Mouse (Mus musculus) lung, embryonic 16.5 days (tissue): ENCODE results near the gene Slc5a10. TPM values are rescaled to one million over a fixed set of nuclear protein-coding genes. Genes with fewer than 3 reads are reported as not detected.
A peak's percentile ranks its signal among the peaks of the same experiment; 100 is the strongest.

Experiments used
- ATAC-seq: fragments of 200-750 bp; cut with Nextera tagmentation; 2 replicates; pipeline ENCODE4 v1.8.0; 2017; ENCODE audit warnings: low read depth, mild to moderate bottlenecking, moderate library complexity
- H3K27ac ChIP-seq: fragments of 300-500 bp; sonication (generic); 2 replicates; pipeline ENCODE4 v1.5.1; 2014; ENCODE audit warnings: mild to moderate bottlenecking, control low read depth, low read length
- H3K27me3 ChIP-seq: fragments of 300-500 bp; sonication (generic); 2 replicates; pipeline ENCODE4 v1.6.1; 2014; ENCODE audit warnings: low read depth, low read length, mixed read lengths; ENCODE audit not compliant: control insufficient read depth, insufficient read depth
- H3K36me3 ChIP-seq: fragments of 300-500 bp; sonication (generic); 2 replicates; pipeline ENCODE4 v1.6.1; 2014; ENCODE audit warnings: low read length; ENCODE audit not compliant: control insufficient read depth, insufficient read depth
- H3K4me1 ChIP-seq: fragments of 300-500 bp; sonication (generic); replicated peaks from 2 replicates; pipeline ENCODE4 v1.6.1; 2014; ENCODE audit warnings: low read length, mixed read lengths; ENCODE audit not compliant: control insufficient read depth, insufficient read depth
- H3K4me2 ChIP-seq: fragments of 300-500 bp; sonication (generic); 2 replicates; pipeline ENCODE4 v1.6.1; 2014; ENCODE audit warnings: low read depth, low read length, control low read depth
- H3K4me3 ChIP-seq: fragments of 300-500 bp; sonication (generic); 2 replicates; pipeline ENCODE4 v1.5.1; 2014; ENCODE audit warnings: mild to moderate bottlenecking, low read length, control low read depth
- H3K9ac ChIP-seq: fragments of 300-500 bp; sonication (generic); 2 replicates; pipeline ENCODE4 v1.6.1; 2014; ENCODE audit warnings: low read length, control low read depth
- H3K9me3 ChIP-seq: fragments of 300-500 bp; sonication (generic); 2 replicates; pipeline ENCODE4 v1.6.1; 2016; ENCODE audit warnings: low read length; ENCODE audit not compliant: control insufficient read depth
- WGBS: fragments of 180-500 bp; shearing (Covaris S2); extraction: QIAGEN DNeasy Blood & Tissue Kit; methylation state at CpG from one replicate; pipeline ENCODE4 v1.1.7; 2014; 5-methylcytosine and 5-hydroxymethylcytosine counted together
- polyA plus RNA-seq: library from polyadenylated mRNA; unstranded; fragments of >200 nt; fragmentation: Nextera tagmentation; extraction: Ambion mirVana; gene quantifications from 2 replicates; pipeline ENCODE4 v1.2.1, GENCODE M21; 2015

The Slc5a10 gene
- polyA plus RNA-seq, 1 experiment from 2014 or later, result 0.08 TPM

GRCm38 (mm10) chr11:61667782-61668181 lies 52.8 kb downstream of the Slc5a10 start:
- Histone ChIP-seq H3K9ac (no peak overlapping the region), H3K4me1 (peaks cover 8% of the 10 kb centered on the region), H3K36me3 (no peaks in the 10 kb centered on the region), H3K27me3 (no peaks in the 10 kb centered on the region), H3K9me3 (no peaks in the 10 kb centered on the region), H3K27ac (no peak overlapping the region), H3K4me3 (no peak overlapping the region), H3K4me2 (no peak overlapping the region)
- 51% methylated on average over 5 of the region's 5 CpGs for WGBS
- no peak for ATAC-seq

DNA sequence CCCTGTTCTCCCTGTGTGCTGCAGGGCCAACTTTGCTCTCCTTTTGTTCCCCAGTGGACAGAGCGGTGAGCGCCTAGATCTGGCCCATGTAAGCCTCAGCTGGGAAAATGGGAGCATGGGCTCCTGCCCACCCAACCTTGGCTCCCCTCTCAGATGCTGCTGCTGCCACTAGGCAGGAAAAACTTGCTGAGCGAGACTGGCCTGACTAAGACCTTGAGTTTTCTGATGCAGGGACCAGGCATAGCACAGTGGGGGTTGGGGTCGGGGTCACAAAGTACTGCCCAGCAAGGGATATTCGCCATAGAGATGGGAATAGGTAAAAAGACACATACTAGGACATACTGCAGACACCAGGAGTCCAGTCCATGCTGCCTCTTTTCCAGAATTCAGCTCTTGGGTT lies 53.4 kb downstream of the Slc5a10 start:
- H3K27ac ChIP-seq, result no peak overlapping the region
- no peaks in the 10 kb centered on the region for H3K9me3 ChIP-seq
- H3K27me3 ChIP-seq, result no peaks in the 10 kb centered on the region
- H3K4me3 ChIP-seq, result no peak overlapping the region
- H3K4me2 ChIP-seq, result no peak overlapping the region
- no peak for ATAC-seq
- WGBS, result 77% methylated on average over 5 of the region's 5 CpGs
- no peaks in the 10 kb centered on the region for H3K36me3 ChIP-seq
- peaks cover 8% of the 10 kb centered on the region for H3K4me1 ChIP-seq
- no peak overlapping the region for H3K9ac ChIP-seq

GRCm38 (mm10) chr11:61665991-61666799 lies 54.4 kb downstream of the Slc5a10 start:
- no peak overlapping the region for H3K27ac ChIP-seq
- H3K9ac ChIP-seq, result no peak overlapping the region
- H3K4me1 ChIP-seq, result peaks cover 8% of the 10 kb centered on the region
- H3K27me3 ChIP-seq, result no peaks in the 10 kb centered on the region
- H3K36me3 ChIP-seq, result no peaks in the 10 kb centered on the region
- no peak overlapping the region for H3K4me3 ChIP-seq
- no peaks in the 10 kb centered on the region for H3K9me3 ChIP-seq
- H3K4me2 ChIP-seq, result no peak overlapping the region
- peak; percentile 57; the same call in 1 of the 2 replicates for ATAC-seq
- WGBS, result 35% methylated on average over 7 of the region's 7 CpGs

DNA sequence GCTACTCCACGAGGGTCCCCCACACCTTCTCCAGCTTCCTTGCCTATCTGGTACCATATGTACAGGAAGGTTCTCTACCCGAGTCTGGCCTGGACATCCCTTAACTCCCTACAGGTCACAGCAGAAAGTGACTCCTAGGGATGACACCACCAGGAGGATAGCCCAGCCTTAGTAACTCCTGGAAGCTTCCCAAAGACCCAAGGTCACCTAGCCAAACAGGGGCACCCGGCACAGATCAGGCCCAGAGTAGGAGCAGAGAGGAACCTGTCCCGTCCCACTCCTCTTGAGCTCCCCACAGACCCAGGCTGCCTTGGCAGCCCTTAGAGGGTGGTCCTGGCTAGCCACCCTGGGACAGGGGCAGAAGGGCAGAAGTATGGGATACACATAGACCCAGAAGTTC lies 55.2 kb downstream of the Slc5a10 start:
- Histone ChIP-seq H3K4me2 (no peak overlapping the region), H3K9me3 (no peaks in the 10 kb centered on the region), H3K27me3 (no peaks in the 10 kb centered on the region), H3K4me3 (no peak overlapping the region), H3K36me3 (no peaks in the 10 kb centered on the region), H3K4me1 (peaks cover 8% of the 10 kb centered on the region), H3K27ac (no peak overlapping the region), H3K9ac (no peak overlapping the region)
- no peak for ATAC-seq
- 79% methylated on average over 4 of the region's 4 CpGs for WGBS

DNA sequence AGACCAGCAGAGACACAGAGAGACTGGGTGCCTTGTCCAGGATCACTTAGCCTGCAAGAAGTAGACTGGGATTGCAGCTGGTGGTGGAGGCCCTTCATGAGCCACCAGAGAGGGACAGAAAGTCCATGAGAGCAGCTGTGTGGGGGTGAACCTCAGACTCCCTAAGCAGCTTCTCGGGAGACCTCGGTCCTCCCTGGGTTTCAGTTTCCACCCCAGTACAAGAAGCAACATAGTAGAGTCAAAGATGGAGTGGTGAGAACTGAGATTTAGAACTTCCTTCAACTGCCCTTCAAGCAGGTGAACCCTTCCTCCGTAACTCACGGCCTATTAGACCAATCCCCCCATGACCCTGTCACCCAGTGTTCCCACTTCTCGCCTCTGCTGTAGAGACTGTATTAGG lies 58.4 kb downstream of the Slc5a10 start:
- whole genome bisulfite sequencing, result 83% methylated on average over 5 of the region's 5 CpGs

GRCm38 (mm10) chr11:61660806-61661392 lies 59.7 kb downstream of the Slc5a10 start:
- Histone ChIP-seq H3K4me2 (no peak overlapping the region), H3K4me3 (no peak overlapping the region), H3K36me3 (no peaks in the 10 kb centered on the region), H3K9me3 (no peaks in the 10 kb centered on the region), H3K27me3 (no peaks in the 10 kb centered on the region), H3K27ac (no peak overlapping the region), H3K9ac (no peak overlapping the region), H3K4me1 (no peaks in the 10 kb centered on the region)
- no peak for ATAC-seq
- WGBS, result 51% methylated on average over 7 of the region's 7 CpGs

More for the DNA sequence above, 58.4 kb downstream of the Slc5a10 start:
- no peaks in the 10 kb centered on the region for H3K36me3 ChIP-seq
- no peaks in the 10 kb centered on the region for H3K9me3 ChIP-seq
- no peak overlapping the region for H3K4me2 ChIP-seq
- no peak overlapping the region for H3K27ac ChIP-seq
- H3K4me3 ChIP-seq, result no peak overlapping the region
- no peak for ATAC-seq
- H3K4me1 ChIP-seq, result peaks cover 2% of the 10 kb centered on the region; the same call in 1 of the 2 replicates
- no peak overlapping the region for H3K9ac ChIP-seq
- H3K27me3 ChIP-seq, result no peaks in the 10 kb centered on the region

GRCm38 (mm10) chr11:61660001-61660400 lies 60.6 kb downstream of the Slc5a10 start:
- Histone ChIP-seq H3K4me2 (no peak overlapping the region), H3K36me3 (no peaks in the 10 kb centered on the region), H3K27me3 (no peaks in the 10 kb centered on the region), H3K4me1 (no peaks in the 10 kb centered on the region), H3K4me3 (no peak overlapping the region), H3K27ac (no peak overlapping the region), H3K9ac (no peak overlapping the region), H3K9me3 (no peaks in the 10 kb centered on the region)
- 88% methylated on average over 8 of the region's 8 CpGs for WGBS
- no peak for ATAC-seq

- H3K9ac ChIP-seq, result no peak overlapping the region
- no peak overlapping the region for H3K27ac ChIP-seq
- no peak overlapping the region for H3K4me3 ChIP-seq
- H3K4me1 ChIP-seq, result no peaks in the 10 kb centered on the region
- H3K36me3 ChIP-seq, result no peaks in the 10 kb centered on the region
- no peak overlapping the region for H3K4me2 ChIP-seq
- no peaks in the 10 kb centered on the region for H3K27me3 ChIP-seq
- H3K9me3 ChIP-seq, result no peaks in the 10 kb centered on the region
- WGBS, result 67% methylated on average over 4 of the region's 4 CpGs
- no peak for ATAC-seq
These were observed 61.4 kb downstream of the Slc5a10 start for GRCm38 (mm10) chr11:61659011-61659858.

- ATAC-seq, result no peak
- Histone ChIP-seq H3K4me2 (no peak overlapping the region), H3K4me1 (no peaks in the 10 kb centered on the region), H3K9ac (no peak overlapping the region), H3K27me3 (no peaks in the 10 kb centered on the region), H3K9me3 (no peaks in the 10 kb centered on the region), H3K4me3 (no peak overlapping the region), H3K27ac (no peak overlapping the region), H3K36me3 (no peaks in the 10 kb centered on the region)
- WGBS, result 88% methylated on average over 3 of the region's 3 CpGs
These were observed 62.2 kb downstream of the Slc5a10 start for GRCm38 (mm10) chr11:61658360-61658922.
